Mouse (Mus musculus): ENCODE data around the gene Rwdd4a.

The Rwdd4a gene

DNA sequence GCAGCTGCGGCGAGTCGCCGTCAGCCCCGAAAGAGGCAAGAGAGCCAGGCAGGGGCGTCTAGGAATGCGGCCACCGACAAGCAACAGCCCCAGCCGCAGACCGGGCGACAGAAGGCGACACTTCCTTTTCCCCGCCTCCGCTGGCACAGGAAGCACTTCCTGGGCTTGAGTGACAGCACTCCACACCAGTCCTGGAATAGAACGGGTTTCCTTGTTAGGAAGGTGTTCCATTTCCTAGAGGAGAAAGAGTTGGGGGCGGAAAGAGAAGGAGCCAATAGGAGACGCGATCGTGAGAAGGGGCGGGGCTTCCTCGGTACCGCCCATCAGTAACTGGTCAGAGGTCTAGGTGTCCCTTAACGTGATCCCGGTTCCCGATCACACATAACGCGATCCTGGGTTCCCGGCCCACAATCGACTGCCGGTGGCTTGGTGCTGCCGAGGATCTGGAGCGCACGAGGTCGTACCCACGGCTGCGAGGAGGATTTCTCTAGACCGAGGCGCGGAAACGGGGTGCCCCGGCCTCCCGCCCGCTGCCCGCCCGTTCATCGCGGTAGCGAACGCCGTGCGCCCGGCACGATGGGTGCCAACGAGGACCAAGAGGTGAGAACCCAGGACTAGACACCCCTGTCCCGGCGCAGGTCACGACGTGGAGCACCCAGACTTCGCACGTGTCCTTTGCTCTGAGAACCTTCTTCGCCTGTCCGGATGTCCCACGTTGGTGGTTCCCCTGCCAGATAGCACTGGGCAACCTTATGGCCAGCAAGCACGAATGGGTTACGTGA lies at the start of gene Rwdd4a, which contains the start of gene Trappc11:
Rwdd4a (plus strand) TSS at position 321 of the 782 bp plus-strand sequence.
Trappc11 (minus strand) TSS at position 127 of the 782 bp plus-strand sequence.
- peak; percentile 98 for DNase-seq

DNA sequence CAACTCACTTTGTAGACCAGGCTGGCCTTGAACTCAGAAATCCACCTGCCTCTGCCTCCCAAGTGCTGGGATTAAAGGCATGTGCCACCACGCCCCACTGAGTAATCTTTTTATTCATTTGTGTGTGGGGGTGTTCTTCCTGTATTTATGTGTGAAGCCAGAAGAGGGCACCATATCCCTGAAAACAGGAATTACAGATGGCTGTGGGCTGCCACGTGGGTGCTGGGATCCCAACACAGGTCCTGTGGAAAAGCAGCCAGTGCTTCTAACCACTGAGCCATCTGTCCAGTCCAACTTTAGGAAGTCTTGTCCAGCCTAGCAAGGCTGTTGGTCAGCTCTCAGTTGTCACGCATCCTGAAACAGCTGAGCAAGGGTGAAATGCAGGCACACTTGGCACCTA lies 46.2 kb upstream of the Rwdd4a start:
- no peak for DNase-seq

- no peak for DNase-seq
Measured at GRCm38 (mm10) chr8:47493106-47493505, 40.4 kb upstream of the Rwdd4a start.

GRCm38 (mm10) chr8:47494602-47495153 lies 38.8 kb upstream of the Rwdd4a start:
- no peak for DNase-seq

- no peak for DNase-seq
Measured at GRCm38 (mm10) chr8:47495428-47495827, 38.0 kb upstream of the Rwdd4a start.

DNA sequence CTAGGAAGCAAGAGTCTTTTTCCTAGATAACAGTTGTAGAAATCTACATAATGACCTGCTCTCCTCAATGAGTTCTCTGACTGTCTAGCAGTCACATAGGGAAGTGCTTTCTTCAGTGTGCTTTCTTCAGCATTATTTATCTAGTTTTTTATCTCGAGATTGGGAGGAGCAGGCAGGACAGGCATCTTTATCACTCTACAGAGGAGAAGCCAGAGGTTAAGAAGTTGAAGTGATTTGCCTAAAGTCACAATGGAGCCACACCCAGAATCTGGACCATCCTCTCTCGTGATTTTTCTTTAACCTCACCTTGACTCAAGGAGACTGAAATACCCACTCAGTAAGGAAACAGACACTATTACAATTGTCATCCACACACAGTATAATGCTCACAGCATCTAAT lies 31.5 kb upstream of the Rwdd4a start:
- DNase-seq: no peak

- no peak for DNase-seq
Measured at GRCm38 (mm10) chr8:47502546-47502945, 30.9 kb upstream of the Rwdd4a start.

DNA sequence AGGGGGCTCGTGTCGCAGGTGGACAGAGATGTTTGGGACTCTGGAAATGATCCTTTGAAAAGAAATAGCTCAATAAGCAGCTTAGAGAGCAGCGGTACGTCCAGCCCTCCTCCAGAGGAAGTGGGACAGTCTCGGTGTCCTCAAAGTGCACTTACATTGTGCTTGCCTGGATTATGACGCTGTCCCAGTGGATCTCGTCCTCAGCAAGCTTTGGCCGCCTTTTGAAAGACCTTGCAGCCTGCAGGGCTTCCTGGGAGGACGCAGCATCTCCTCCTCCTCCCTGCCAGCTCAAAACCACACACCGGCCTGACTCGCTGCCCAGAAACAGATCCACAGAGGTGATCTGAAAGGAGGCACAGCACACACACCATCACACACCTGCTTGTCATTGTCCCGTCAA lies 28.0 kb upstream of the Rwdd4a start:
- DNase-seq: no peak

DNA sequence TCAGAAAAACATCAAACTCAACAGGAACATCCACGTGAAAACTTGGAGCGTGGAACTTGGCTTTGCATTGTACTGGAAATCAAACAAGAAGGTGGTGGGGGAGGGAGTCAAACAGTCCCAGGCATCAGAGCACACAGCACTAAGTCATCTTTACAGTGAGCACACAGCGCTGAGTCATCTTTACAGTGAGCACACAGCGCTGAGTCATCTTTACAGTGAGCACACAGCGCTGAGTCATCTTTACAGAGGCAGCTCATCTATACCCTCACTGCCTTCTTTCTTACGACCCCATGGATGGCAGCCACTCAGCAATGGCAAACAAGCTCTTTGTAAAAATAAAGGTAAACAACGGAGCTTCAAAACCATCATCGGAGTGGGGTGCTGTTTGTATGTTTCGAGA lies 22.5 kb upstream of the Rwdd4a start:
- no peak for DNase-seq

- DNase-seq: no peak
Measured at GRCm38 (mm10) chr8:47513601-47514000, 19.9 kb upstream of the Rwdd4a start.

- no peak for DNase-seq
Measured at GRCm38 (mm10) chr8:47528094-47528493, 5.4 kb upstream of the Rwdd4a start.

- DNase-seq: no peak
Measured at GRCm38 (mm10) chr8:47538323-47538722, 4.9 kb downstream of the Rwdd4a start.

DNA sequence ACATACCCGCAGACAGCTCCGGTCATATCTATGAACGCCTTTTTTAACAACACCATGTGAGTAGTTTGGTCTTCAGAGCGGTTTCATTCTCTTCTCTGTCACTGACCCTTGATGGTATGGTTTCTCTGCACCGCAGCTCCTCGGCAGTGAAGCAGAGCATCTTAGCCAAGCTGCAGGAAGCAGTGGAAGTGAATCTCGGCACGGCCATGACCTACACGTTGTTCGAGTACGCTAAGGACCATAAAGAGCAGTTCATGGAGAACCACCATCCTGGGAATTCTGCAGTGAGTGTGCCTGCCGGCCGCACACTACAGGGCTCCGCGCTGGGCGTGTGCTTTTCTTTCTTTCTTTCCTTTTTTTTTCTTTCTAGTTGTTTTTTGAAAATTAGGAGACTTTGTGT lies 9.3 kb downstream of the Rwdd4a start:
- no peak for DNase-seq

DNA sequence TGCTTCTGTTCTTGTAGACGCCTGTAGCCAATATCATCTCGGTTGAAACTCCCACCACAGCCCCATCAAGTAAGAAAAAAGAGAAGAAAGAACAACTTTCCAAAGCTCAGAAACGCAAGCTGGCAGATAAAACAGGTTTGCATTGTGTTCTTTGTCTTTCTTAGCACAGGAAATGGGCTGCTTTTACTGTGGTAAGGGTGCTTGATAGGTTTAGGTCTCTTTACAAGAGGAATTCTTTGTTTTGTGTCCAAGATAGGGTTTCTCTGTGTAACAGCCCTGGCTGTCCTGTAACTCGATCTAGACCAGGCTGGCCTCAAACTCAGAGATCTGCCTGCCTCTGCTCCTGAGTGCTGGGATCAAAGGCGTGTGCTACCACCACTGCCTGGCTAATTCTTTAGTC lies 10.6 kb downstream of the Rwdd4a start:
- no peak for DNase-seq

DNA sequence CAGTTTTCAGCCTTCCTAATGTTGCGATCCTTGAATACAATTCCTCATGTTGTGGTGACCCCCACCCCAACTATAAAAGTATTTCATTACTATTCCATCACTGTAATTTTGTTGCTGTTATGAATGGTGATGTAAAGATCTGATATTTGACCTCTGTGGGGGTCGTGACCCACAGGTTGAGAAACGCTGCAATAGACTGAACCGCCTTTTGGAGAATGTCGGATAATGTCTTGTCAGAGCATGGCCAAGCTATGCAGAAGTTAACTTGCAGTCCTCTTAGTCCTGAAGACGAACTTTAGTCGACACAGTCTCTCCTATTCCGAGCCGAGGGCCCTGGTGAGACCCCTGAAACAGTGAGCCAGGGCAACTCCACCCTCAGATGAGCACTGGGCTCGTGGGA lies 13.6 kb downstream of the Rwdd4a start:
- no peak for DNase-seq

DNA sequence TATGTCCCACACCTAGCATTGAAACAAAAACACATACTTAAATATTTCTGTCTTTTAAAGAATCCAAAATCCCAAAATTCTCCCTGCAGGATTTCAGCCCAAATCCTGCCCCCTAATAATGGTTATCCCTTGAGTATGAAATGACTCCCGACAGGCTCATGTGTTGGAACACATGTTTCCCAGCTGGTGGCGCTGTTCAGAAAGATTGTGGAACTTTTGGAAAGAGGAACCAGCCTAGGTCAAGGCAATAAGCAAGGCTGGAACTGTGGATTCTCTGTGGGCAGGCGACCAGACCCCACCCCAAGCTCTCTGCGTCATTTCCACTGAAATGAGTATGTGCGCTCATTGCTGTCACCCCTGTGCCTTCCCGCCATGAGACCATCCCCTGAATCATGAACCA lies 20.1 kb downstream of the Rwdd4a start:
- no peak for DNase-seq

- DNase-seq: no peak
Measured at GRCm38 (mm10) chr8:47556446-47556845, 23.0 kb downstream of the Rwdd4a start.

DNA sequence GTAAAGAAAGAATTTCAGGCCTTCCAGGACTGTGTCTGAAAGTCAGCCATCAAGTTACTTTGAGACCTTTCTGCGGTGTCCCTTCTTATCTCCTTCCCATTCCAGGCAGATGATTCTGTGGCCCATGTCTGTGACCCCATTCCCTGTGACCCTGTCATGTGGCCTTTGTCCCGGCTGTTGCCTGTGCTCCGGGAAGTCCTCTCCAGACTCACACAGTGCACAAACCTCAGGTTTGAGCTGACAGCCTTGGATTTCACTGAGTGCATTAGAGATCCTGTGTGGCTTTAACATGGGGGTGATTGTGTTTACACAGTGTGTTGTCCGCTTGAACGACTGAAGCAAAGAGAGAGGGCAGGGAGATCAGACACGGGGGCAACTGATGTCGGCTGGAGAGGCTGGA lies 24.8 kb downstream of the Rwdd4a start:
- DNase-seq: no peak

- DNase-seq: no peak
Measured at GRCm38 (mm10) chr8:47560801-47561200, 27.3 kb downstream of the Rwdd4a start.

DNA sequence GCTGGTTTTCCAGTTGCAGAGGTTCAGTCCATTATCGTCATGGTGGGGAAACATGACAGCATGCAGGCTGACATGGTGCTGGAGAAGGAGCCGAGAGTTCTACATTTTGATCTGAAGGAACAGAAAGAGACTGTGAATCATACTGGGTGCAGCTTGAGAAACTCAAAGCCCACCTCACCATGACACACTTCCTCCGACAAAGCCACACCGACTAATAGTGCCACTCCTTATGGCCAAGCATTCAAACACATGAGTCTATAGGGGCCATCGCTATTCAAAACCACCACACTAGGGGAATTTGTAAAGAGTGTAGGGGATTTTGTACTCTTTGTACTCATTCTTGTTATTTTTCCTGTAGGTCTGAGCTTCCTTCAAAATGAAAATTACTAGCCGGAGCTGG lies 33.1 kb downstream of the Rwdd4a start:
- DNase-seq: no peak

DNA sequence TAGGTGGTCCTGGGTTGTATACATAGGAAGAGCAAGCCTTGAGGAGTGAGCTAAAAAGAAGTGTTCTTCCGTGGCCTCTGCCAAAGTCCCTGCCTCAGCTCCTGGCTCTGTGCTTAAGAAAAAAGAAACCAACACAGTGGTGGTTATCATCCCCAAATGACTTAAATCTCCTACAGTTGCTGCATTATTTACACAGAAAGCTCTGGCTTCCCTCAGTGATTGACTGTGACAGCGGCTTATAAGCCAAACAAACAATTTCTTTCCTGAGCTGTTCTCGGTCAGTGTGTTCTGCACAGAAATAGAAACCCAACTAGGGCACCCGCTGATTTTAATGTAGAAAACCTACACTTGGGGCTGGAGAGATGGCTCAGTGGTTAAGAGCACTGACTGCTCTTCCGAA lies 34.6 kb downstream of the Rwdd4a start:
- DNase-seq: no peak

GRCm38 (mm10) chr8:47570161-47570560 lies 36.7 kb downstream of the Rwdd4a start:
- DNase-seq: no peak

GRCm38 (mm10) chr8:47573482-47573881 lies 40.0 kb downstream of the Rwdd4a start:
- no peak for DNase-seq

DNA sequence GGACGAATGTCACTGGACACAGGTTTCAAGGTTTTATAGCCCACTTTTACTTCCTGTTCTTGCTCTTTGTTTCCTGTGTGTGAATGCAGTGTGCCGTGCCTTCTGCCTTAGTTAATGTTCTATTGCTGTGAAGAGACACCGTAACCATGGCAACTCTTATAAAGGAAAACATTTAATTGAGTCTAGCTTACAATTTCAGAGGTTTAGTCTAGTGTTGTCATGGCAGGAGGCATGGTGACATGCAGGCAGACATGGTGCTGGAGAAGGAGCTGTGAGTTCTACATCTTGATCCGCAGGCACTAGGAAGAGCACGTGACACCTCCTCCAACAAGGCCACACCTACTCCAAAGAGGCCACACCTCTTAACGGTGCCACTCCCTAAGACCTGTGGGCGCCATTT lies 48.0 kb downstream of the Rwdd4a start:
- DNase-seq: no peak

DNA sequence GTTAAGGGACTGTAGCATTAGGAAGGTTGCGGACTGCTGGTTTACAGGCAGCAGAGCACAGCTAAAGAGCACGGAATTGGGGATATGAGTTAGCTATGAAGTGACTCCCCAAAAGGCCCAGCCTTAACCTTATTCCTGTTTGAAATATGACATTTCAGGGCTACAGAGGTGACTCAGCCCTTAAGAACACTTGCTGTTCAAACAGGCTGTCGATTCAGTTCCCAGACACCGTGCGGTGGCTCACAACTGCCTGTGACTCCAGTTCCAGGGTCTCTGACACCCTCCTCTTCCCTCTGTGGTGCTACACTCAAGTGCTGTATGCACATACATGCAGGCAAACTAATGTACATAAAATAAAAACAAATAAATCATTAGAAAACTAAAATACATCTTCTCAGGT lies 55.2 kb downstream of the Rwdd4a start:
- DNase-seq: no peak
